Mouse (Mus musculus): ENCODE measurements around the gene Ppil6.

Gene Ppil6

GRCm38 (mm10) chr10:41536714-41537113 lies 46.5 kb downstream of the Ppil6 start:
- no peak for DNase-seq

DNA sequence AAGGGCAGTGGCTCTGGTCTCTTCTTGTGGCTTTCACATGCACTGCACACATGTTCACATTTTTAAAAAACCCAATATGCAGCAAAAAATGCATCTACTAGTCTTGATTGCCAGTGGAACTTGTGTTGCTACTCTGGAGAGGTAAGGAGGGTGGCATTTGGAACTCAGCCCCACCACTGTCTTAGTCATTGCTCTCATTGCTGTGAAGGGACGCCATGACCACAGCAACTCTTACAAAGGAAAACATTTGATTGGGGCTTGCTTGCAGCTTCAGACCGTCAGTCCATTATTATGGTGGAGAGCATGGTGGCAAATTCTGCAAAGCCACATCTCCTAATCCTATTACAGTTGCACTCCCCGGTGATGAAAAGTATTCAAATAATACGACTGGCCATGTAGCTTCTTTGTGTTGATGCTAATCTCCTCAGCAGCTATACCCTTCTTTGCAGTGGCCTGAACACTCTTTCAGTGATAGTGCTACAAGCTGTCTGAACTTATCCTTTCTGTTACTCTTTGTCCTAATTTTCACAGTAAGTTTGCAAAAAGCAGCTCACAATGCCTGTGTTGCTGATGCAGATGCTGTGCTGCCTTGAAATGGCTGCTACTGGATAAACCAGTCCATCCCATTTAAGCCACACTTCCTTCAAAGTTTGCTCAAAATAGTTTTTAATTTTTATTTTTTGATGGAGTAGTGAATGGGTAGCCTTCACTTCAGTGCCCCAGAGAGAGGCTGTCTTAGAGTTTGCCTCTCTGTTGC lies 47.2 kb downstream of the Ppil6 start:
- no peak for DNase-seq

- no peak for DNase-seq
These were observed 47.7 kb downstream of the Ppil6 start for GRCm38 (mm10) chr10:41537983-41538330.

DNA sequence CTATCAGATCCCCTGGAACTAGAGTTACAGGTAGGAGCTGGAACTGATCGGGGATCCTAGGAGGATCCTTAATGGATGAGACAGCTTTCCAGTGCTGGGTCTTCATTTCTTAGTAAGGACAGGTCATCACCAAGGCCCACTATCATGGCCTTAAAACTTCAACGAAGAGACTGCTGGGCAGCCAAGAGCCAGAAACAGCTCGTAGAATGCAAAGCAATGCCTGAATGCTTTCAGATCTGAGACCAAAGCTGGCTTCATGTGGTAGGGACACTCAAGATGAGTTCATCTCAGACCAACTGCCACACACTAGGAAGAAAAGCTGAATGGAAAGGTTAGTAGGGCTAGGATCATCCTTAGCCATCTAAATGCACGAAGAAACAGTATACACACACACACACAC lies 48.7 kb downstream of the Ppil6 start:
- no peak for DNase-seq

- peak; percentile 26 to 45 for DNase-seq
These were observed 51.8 kb downstream of the Ppil6 start for GRCm38 (mm10) chr10:41542057-41542456.

- no peak for DNase-seq
These were observed 53.2 kb downstream of the Ppil6 start for GRCm38 (mm10) chr10:41543439-41543838.

DNA sequence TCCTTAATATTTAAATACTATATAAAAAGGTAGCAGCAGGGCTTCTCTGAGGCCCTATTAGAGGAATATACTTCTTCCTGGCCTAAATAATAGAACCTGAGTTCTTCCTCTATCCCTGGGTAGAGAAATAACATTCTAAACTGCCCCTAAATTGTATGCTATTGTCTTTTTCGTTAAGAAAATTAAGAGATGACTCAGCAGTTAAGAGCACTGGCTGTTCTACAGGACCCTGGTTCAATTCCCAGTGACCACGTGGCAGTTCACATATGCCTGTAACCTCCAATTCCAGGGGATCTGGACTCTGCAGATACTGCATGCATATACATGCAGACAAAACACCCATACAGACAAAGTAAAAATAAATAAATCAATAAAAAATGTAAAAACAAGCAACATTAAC lies 53.6 kb downstream of the Ppil6 start:
- DNase-seq, result no peak

DNA sequence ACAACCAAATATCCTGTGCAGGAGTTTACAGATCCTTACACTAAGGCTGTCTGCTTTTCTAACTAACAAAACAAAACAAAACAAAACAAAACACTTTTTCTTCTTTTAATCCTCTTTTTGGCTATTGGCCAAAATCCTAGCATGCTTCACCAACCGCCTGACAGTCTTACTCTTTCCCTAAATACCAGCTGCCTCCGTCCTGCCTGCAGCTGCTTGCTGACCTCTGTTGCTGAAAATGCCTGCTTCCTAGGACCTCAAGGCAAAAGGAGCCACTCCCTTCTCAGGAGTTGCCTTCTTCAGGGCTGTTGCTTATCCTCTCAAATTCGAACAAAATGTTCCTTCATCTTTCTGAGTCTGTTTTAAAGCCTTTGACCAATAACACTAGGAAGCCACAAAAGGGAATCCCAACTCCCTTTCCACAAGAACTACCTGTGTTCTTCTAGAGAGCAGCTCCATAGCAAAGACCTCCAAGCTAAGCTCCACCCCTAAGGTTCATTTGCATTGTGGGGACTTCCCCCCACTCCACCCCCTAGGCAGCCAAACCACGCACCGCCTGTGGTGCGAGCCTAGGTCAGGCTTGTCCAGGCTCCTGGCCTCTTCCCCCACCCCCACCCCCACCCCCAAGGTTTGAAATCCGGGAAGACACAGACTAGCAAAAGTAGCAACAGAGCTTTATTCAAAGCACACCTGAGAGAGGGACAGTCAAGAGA lies 54.4 kb downstream of the Ppil6 start:
- no peak for DNase-seq

GRCm38 (mm10) chr10:41545224-41545755 lies 55.1 kb downstream of the Ppil6 start:
- no peak for DNase-seq

GRCm38 (mm10) chr10:41546396-41547165 lies 56.3 kb downstream of the Ppil6 start:
- peak; percentile 79 to 81 for DNase-seq

DNA sequence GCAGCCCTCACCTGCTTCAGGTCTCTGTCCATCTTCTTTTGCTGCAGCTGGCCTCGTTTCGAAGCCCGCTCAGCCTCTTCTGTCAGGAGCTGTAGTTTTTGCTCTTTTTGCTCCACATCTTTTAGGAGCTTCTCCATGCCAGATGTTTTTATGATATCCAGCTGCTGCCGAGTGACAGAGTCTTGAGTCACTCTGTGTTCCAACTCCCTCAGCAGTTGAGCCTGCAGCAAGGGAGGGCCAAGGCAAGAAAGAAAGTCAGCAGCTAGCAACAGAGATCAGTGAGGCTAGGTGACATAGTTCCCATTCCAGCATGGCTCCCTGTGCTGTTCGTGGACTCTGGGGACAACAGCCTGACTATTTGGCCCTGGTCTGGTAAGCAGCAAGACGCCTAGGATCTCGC lies 60.5 kb downstream of the Ppil6 start:
- no peak for DNase-seq

GRCm38 (mm10) chr10:41552319-41552718 lies 62.1 kb downstream of the Ppil6 start:
- DNase-seq, result no peak

- DNase-seq, result peak; percentile 80 to 83
These were observed 62.8 kb downstream of the Ppil6 start for GRCm38 (mm10) chr10:41552847-41553589.

GRCm38 (mm10) chr10:41553711-41554110 lies 63.5 kb downstream of the Ppil6 start:
- DNase-seq, result no peak

DNA sequence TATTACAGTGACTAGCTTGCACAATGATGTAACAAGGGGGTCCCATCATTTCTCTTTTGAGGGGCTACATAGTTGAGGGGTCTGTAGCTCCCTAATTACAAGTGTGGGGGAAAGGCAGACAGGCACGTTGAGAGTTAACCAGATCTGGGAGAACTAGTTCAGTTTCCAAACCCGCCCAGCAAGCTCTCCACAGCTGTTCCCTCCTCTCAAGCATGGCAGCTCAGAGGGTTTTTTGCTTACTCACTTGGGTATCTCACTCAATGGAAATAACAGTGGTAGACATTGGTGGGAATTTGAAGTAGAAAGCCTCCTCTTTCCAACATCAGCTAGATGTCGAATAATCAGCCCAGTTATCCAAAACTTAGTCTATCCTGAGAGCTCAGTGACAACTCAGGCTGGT lies 64.8 kb downstream of the Ppil6 start:
- DNase-seq, result no peak

DNA sequence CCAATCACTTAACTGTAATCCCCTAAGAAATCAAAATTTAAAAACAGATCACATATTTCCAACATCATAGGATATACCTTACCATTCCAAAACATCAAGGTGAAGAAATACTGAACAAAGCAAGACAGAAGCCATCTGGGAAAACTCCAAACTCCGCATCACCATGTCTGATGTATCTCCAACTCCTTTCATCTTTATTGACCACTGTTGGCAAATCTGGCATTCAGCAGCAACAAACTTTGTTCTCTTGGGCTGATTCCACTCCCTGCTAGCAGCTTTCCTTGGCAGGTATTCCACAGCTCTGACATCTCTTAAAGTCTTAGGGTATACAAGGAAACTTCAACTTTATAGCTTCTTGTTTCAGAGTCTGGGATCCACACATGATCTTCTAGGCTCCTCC lies 68.2 kb downstream of the Ppil6 start:
- no peak for DNase-seq

- no peak for DNase-seq
These were observed 71.6 kb downstream of the Ppil6 start for GRCm38 (mm10) chr10:41561701-41562395.

Measured in kidney, adult 8-10 months (tissue).